In the genomic region with DNA sequence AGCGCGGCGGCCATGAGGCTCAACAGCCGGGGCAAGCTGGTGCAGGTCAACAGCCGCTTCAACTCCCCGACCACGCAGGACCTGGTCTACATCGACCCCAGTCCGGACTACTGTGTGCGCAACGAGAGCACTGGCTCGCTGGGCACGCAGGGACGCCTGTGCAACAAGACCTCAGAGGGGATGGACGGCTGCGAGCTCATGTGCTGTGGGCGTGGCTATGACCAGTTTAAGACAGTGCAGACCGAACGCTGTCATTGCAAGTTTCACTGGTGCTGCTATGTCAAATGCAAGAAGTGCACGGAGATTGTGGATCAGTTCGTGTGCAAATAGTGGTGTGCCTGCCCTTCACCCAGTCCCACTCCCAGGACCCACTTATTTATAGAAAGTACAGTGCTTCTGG, we compare ENCODE assay signal across 27 mouse cellular contexts. TPM values are rescaled to one million over a fixed set of nuclear protein-coding genes. Genes with fewer than 3 reads are reported as not detected.
A peak's percentile ranks its signal among the peaks of the same experiment; 100 is the strongest.
DNase-seq lines count a peak whose midpoint lies in the region; ATAC-seq and TF ChIP-seq lines count a peak whose summit lies in the region.
"Had no signal": no experiment of that assay in that cellular context is flagged by ENCODE, and none has a peak within 500 bp of the region (broad histone marks: within the 10 kb centered on the region; RNA-seq: fewer than 3 reads in every experiment).

No protein-coding gene starts in this region.

- no peak for TF ChIP-seq CTCF in stomach, postnatal 0 days (IDR thresholded peaks at IDR 0.05; ENCODE audit: low read depth)

- peak overlapping the region; percentile 16 for H3K4me2 ChIP-seq in embryonic facial prominence, embryonic 13.5 days
- H3K4me2 ChIP-seq in stomach, embryonic 16.5 days (ENCODE audit: low read depth, low read length) = no peak overlapping the region
- H3K4me2 ChIP-seq in stomach, postnatal 0 days (replicated peaks; ENCODE audit: low read depth) = no peak overlapping the region
- H3K4me2 ChIP-seq: forebrain, embryonic 12.5 days; heart, embryonic 15.5 days; kidney, embryonic 15.5 days; liver, embryonic 11.5 days had no signal

- TF ChIP-seq EP300 in stomach, postnatal 0 days (optimal IDR thresholded peaks at IDR 0.05) = no peak

- peaks cover 60% of the 10 kb centered on the region for H3K4me1 ChIP-seq in embryonic facial prominence, embryonic 13.5 days
- peaks cover 20% of the 10 kb centered on the region for H3K4me1 ChIP-seq in embryonic facial prominence, embryonic 10.5 days
- no peaks in the 10 kb centered on the region for H3K4me1 ChIP-seq in stomach, embryonic 16.5 days (ENCODE audit: control insufficient read depth, insufficient read depth, low read length)
- no peaks in the 10 kb centered on the region for H3K4me1 ChIP-seq in stomach, postnatal 0 days (replicated peaks; ENCODE audit: control insufficient read depth, insufficient read depth)

- 0 out of 2 replicates have a peak, but pooled peaks have one; percentile 43 for ATAC-seq in embryonic facial prominence, embryonic 13.5 days (ENCODE audit: insufficient number of reproducible peaks, insufficient read depth, low FRiP score, low TSS enrichment, low read depth)
- peak; percentile 44; the same call in 1 of the 2 replicates for ATAC-seq in stomach, embryonic 16.5 days (ENCODE audit: insufficient read depth, low FRiP score)
- no peak for ATAC-seq in stomach, postnatal 0 days (ENCODE audit: low FRiP score, low TSS enrichment)
- ATAC-seq: forebrain, postnatal 0 days; hindbrain, embryonic 16.5 days had no signal

- H3K9me3 ChIP-seq in embryonic facial prominence, embryonic 13.5 days = no peaks in the 10 kb centered on the region
- H3K9me3 ChIP-seq in embryonic facial prominence, embryonic 10.5 days = no peaks in the 10 kb centered on the region
- no peaks in the 10 kb centered on the region for H3K9me3 ChIP-seq in stomach, embryonic 16.5 days (replicated peaks; ENCODE audit: control insufficient read depth, low read length)
- no peaks in the 10 kb centered on the region for H3K9me3 ChIP-seq in stomach, postnatal 0 days (ENCODE audit: control insufficient read depth, low read length)
- H3K9me3 ChIP-seq: forebrain, embryonic 12.5 days; heart, embryonic 15.5 days; kidney, embryonic 15.5 days had no signal

- H3K36me3 ChIP-seq in embryonic facial prominence, embryonic 13.5 days = peaks cover 74% of the 10 kb centered on the region
- H3K36me3 ChIP-seq in embryonic facial prominence, embryonic 10.5 days (replicated peaks) = peaks cover 71% of the 10 kb centered on the region
- H3K36me3 ChIP-seq in stomach, embryonic 16.5 days (ENCODE audit: control insufficient read depth, insufficient read depth, low read length) = peaks cover 6% of the 10 kb centered on the region; the same call in 1 of the 2 replicates
- no peaks in the 10 kb centered on the region for H3K36me3 ChIP-seq in stomach, postnatal 0 days (ENCODE audit: control insufficient read depth, insufficient read depth, low read length)

- no peak for DNase-seq in embryonic facial prominence, embryonic 10.5 days (ENCODE audit: low spot score)
- no peak for DNase-seq in stomach, postnatal 0 days (ENCODE audit: low spot score)
- DNase-seq in ZHBTc4 (ENCODE audit: low read depth, low spot score) = peak; percentile 53
- DNase-seq in ovary, adult 18-20 months (ENCODE audit: low spot score) = no peak
- DNase-seq in left cerebral cortex, postnatal 10 days (ENCODE audit: extremely low spot score in 1 of 2, low spot score in 2 of 2) = no peak
- DNase-seq: adrenal gland, postnatal 10 days; cerebellum, adult 8-10 months; embryo, embryonic 11 days; forebrain, postnatal 0 days; kidney, adult 18-20 months; kidney, postnatal 25 days; layer of hippocampus, postnatal 36 days; lung, postnatal 36 days; midbrain, embryonic 14.5 days; right cerebral cortex, adult 18-20 months; spleen, adult 18-20 months; thymus, postnatal 14 days had no signal

- 75% methylated on average over 21 of the region's 21 CpGs for WGBS in embryonic facial prominence, embryonic 13.5 days
- 76% methylated on average over 21 of the region's 21 CpGs for WGBS in embryonic facial prominence, embryonic 10.5 days
- 79% methylated on average over 21 of the region's 21 CpGs for WGBS in stomach, embryonic 16.5 days
- WGBS in stomach, postnatal 0 days = 73% methylated on average over 21 of the region's 21 CpGs

- intact Hi-C loops in left cerebral cortex, postnatal 10 days (cut with DNase I) = no loop called here

- H3K4me3 ChIP-seq in embryonic facial prominence, embryonic 13.5 days = no peak overlapping the region
- H3K4me3 ChIP-seq in embryonic facial prominence, embryonic 10.5 days = no peak overlapping the region
- H3K4me3 ChIP-seq in stomach, embryonic 16.5 days (replicated peaks; ENCODE audit: low read length) = no peak overlapping the region
- no peak overlapping the region for H3K4me3 ChIP-seq in stomach, postnatal 0 days (ENCODE audit: low read depth, low read length)
- H3K4me3 ChIP-seq: forebrain, embryonic 12.5 days; heart, embryonic 15.5 days; kidney, embryonic 15.5 days had no signal

- H3K27me3 ChIP-seq in embryonic facial prominence, embryonic 13.5 days = no peaks in the 10 kb centered on the region
- H3K27me3 ChIP-seq in embryonic facial prominence, embryonic 10.5 days (replicated peaks; ENCODE audit: low read depth, poor library complexity, severe bottlenecking) = peaks cover 7% of the 10 kb centered on the region; the same call in 1 of the 2 replicates
- H3K27me3 ChIP-seq in stomach, embryonic 16.5 days (ENCODE audit: control insufficient read depth, insufficient read depth, low read length) = no peaks in the 10 kb centered on the region
- H3K27me3 ChIP-seq in stomach, postnatal 0 days (ENCODE audit: control insufficient read depth, insufficient read depth, low read length) = no peaks in the 10 kb centered on the region
- H3K27me3 ChIP-seq: CH12.LX; heart, embryonic 15.5 days; kidney, embryonic 15.5 days had no signal

- H3K27ac ChIP-seq in embryonic facial prominence, embryonic 13.5 days = peak overlapping the region; percentile 78
- H3K27ac ChIP-seq in embryonic facial prominence, embryonic 10.5 days (replicated peaks) = no peak overlapping the region
- H3K27ac ChIP-seq in stomach, embryonic 16.5 days (ENCODE audit: low read length) = no peak overlapping the region
- no peak overlapping the region for H3K27ac ChIP-seq in stomach, postnatal 0 days (replicated peaks)
- H3K27ac ChIP-seq: forebrain, embryonic 12.5 days; heart, embryonic 15.5 days; kidney, embryonic 15.5 days had no signal

- H3K9ac ChIP-seq in embryonic facial prominence, embryonic 13.5 days = no peak overlapping the region
- no peak overlapping the region for H3K9ac ChIP-seq in stomach, embryonic 16.5 days (ENCODE audit: low read length)
- H3K9ac ChIP-seq in stomach, postnatal 0 days (ENCODE audit: low read length) = no peak overlapping the region
- H3K9ac ChIP-seq: forebrain, embryonic 12.5 days; forebrain, postnatal 0 days; heart, embryonic 15.5 days; kidney, embryonic 15.5 days had no signal

RNA-seq across cellular contexts. Expression of a gene that starts 18.1 kb away (rescaled TPM):
- polyA plus RNA-seq in embryonic facial prominence, embryonic 13.5 days (2015; fragmentation: Nextera tagmentation; extraction: Ambion mirVana) = 280 and 323 TPM in 2 replicates
- 37.2 and 40.4 TPM in 2 replicates for polyA plus RNA-seq in embryonic facial prominence, embryonic 10.5 days (2016; fragmentation: Nextera tagmentation; extraction: Ambion mirVana)
- polyA plus RNA-seq in stomach, embryonic 16.5 days (2015; fragmentation: Nextera tagmentation; extraction: Ambion mirVana) = 21.0 and 23.5 TPM in 2 replicates
- polyA plus RNA-seq in stomach, postnatal 0 days (2015; fragmentation: Nextera tagmentation; extraction: Ambion mirVana) = 12.2 and 12.9 TPM in 2 replicates
- total RNA-seq in left cerebral cortex, postnatal 10 days (2021) = 10 to 100 TPM in 1 of 2 experiments, 1 to 10 TPM in 1; 10.0 to 11.3 TPM
- total RNA-seq: CH12.LX; megakaryocyte-erythroid progenitor cell, adult 5-6 weeks; neutrophil, adult 5-6 weeks had no signal
